19 mouse cellular contexts compared by ENCODE assay signal in the genomic region with DNA sequence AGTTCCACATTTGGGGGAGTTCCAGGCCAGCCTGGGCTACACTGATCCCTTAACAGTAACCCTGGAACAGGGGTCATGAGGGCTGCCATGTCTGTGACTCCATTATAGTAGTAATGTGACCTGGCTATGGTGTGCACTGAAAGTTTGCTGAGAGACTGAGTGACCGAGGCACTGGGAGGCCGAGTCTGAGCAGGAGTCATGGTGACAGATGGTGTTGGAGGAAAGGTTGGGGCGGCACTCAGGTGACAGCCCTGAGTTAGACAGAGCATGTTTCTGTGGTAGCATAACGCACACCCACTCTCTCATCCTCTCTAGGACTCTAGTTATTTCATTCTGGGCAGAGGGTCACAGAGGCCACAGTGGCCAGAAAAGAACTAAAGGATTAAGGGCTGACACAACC.
"Had no signal": no experiment of that assay in that cellular context is flagged by ENCODE, and none has a peak within 500 bp of the region (broad histone marks: within the 10 kb centered on the region; RNA-seq: fewer than 3 reads in every experiment).

No protein-coding gene starts in this region.

- DNase-seq: kidney, adult 9 months; kidney, postnatal 14 days; kidney, postnatal 4 days; layer of hippocampus, adult 9-11 months; liver; lung, adult 18-20 months; lung, postnatal 10 days; lung, postnatal 36 days; midbrain, embryonic 14.5 days; thymus, adult 18-20 months; thymus, postnatal 36 days had no signal

- H3K27ac ChIP-seq: limb, embryonic 13.5 days; liver, embryonic 12.5 days; liver, embryonic 15.5 days; lung, embryonic 15.5 days; neural tube, embryonic 12.5 days had no signal

- ATAC-seq: liver, embryonic 12.5 days had no signal

- H3K27me3 ChIP-seq: liver, embryonic 12.5 days; liver, embryonic 15.5 days; lung, embryonic 15.5 days; neural tube, embryonic 12.5 days had no signal

- H3K4me3 ChIP-seq: limb, embryonic 10.5 days; limb, embryonic 13.5 days; liver, embryonic 12.5 days; liver, embryonic 15.5 days; lung, embryonic 15.5 days; megakaryocyte, embryonic 14.5 days; neural tube, embryonic 12.5 days had no signal

- H3K36me3 ChIP-seq: limb, embryonic 10.5 days; limb, embryonic 13.5 days; liver, embryonic 12.5 days; liver, embryonic 15.5 days; lung, embryonic 15.5 days; neural tube, embryonic 12.5 days had no signal

- H3K9me3 ChIP-seq: limb, embryonic 10.5 days; limb, embryonic 13.5 days; liver, embryonic 12.5 days; liver, embryonic 15.5 days; lung, embryonic 15.5 days; megakaryocyte, embryonic 14.5 days; neural tube, embryonic 12.5 days had no signal

- H3K9ac ChIP-seq: limb, embryonic 13.5 days; liver, embryonic 12.5 days; liver, embryonic 15.5 days; lung, embryonic 15.5 days; neural tube, embryonic 12.5 days had no signal

- H3K4me2 ChIP-seq: limb, embryonic 13.5 days; liver, embryonic 12.5 days; liver, embryonic 15.5 days; lung, embryonic 15.5 days; midbrain, embryonic 11.5 days; neural tube, embryonic 12.5 days had no signal

- H3K4me1 ChIP-seq: liver, embryonic 12.5 days; liver, embryonic 15.5 days had no signal
